Mouse (Mus musculus): ENCODE measurements around the gene Cacng5. TPM values are rescaled to one million over a fixed set of nuclear protein-coding genes. Genes with fewer than 3 reads are reported as not detected.

Cacng5 gene
- polyA plus RNA-seq, 1 experiment from 2014 or later = 0.07 TPM

- Histone ChIP-seq H3K4me3 (ENCODE audit: low read length) (no peak overlapping the region), H3K4me2 (ENCODE audit: low read depth, low read length) (no peak overlapping the region), H3K9me3 (replicated peaks; ENCODE audit: control insufficient read depth, low read length) (no peaks in the 10 kb centered on the region), H3K9ac (ENCODE audit: low read length) (no peak overlapping the region), H3K36me3 (ENCODE audit: control insufficient read depth, insufficient read depth) (no peaks in the 10 kb centered on the region), H3K4me1 (ENCODE audit: control insufficient read depth, insufficient read depth, low read length) (no peaks in the 10 kb centered on the region), H3K27me3 (ENCODE audit: control insufficient read depth, insufficient read depth, low read length) (no peaks in the 10 kb centered on the region), H3K27ac (ENCODE audit: low read length) (no peak overlapping the region)
- no peak for ATAC-seq (replicated peaks; ENCODE audit: extremely low read depth, insufficient read depth, low FRiP score)
- 43% methylated on average over 4 of the region's 4 CpGs for whole genome bisulfite sequencing
Observed at GRCm38 (mm10) chr11:107900470-107900869, 14.4 kb downstream of the Cacng5 start.

GRCm38 (mm10) chr11:107898698-107899097, 16.2 kb downstream of the Cacng5 start:
- no peak for ATAC-seq (replicated peaks; ENCODE audit: extremely low read depth, insufficient read depth, low FRiP score)
- Histone ChIP-seq H3K9ac (ENCODE audit: low read length) (no peak overlapping the region), H3K4me1 (ENCODE audit: control insufficient read depth, insufficient read depth, low read length) (no peaks in the 10 kb centered on the region), H3K4me3 (ENCODE audit: low read length) (no peak overlapping the region), H3K27me3 (ENCODE audit: control insufficient read depth, insufficient read depth, low read length) (no peaks in the 10 kb centered on the region), H3K9me3 (replicated peaks; ENCODE audit: control insufficient read depth, low read length) (no peaks in the 10 kb centered on the region), H3K27ac (ENCODE audit: low read length) (no peak overlapping the region), H3K4me2 (ENCODE audit: low read depth, low read length) (no peak overlapping the region), H3K36me3 (ENCODE audit: control insufficient read depth, insufficient read depth) (no peaks in the 10 kb centered on the region)
- WGBS = 35% methylated on average over 2 of the region's 2 CpGs

- Histone ChIP-seq H3K9ac (ENCODE audit: low read length) (no peak overlapping the region), H3K9me3 (replicated peaks; ENCODE audit: control insufficient read depth, low read length) (no peaks in the 10 kb centered on the region), H3K4me2 (ENCODE audit: low read depth, low read length) (no peak overlapping the region), H3K36me3 (ENCODE audit: control insufficient read depth, insufficient read depth) (no peaks in the 10 kb centered on the region), H3K4me3 (ENCODE audit: low read length) (no peak overlapping the region), H3K27ac (ENCODE audit: low read length) (no peak overlapping the region), H3K27me3 (ENCODE audit: control insufficient read depth, insufficient read depth, low read length) (no peaks in the 10 kb centered on the region), H3K4me1 (ENCODE audit: control insufficient read depth, insufficient read depth, low read length) (no peaks in the 10 kb centered on the region)
- WGBS = 49% methylated on average over 4 of the region's 4 CpGs
- no peak for ATAC-seq (replicated peaks; ENCODE audit: extremely low read depth, insufficient read depth, low FRiP score)
Observed at GRCm38 (mm10) chr11:107895635-107896034, 19.2 kb downstream of the Cacng5 start.

GRCm38 (mm10) chr11:107891377-107891776, 23.5 kb downstream of the Cacng5 start:
- WGBS = 78% methylated on average over 3 of the region's 3 CpGs
- Histone ChIP-seq H3K4me3 (ENCODE audit: low read length) (no peak overlapping the region), H3K27ac (ENCODE audit: low read length) (no peak overlapping the region), H3K27me3 (ENCODE audit: control insufficient read depth, insufficient read depth, low read length) (no peaks in the 10 kb centered on the region), H3K4me2 (ENCODE audit: low read depth, low read length) (no peak overlapping the region), H3K4me1 (ENCODE audit: control insufficient read depth, insufficient read depth, low read length) (no peaks in the 10 kb centered on the region), H3K9me3 (replicated peaks; ENCODE audit: control insufficient read depth, low read length) (no peaks in the 10 kb centered on the region), H3K36me3 (ENCODE audit: control insufficient read depth, insufficient read depth) (no peaks in the 10 kb centered on the region), H3K9ac (ENCODE audit: low read length) (no peak overlapping the region)
- ATAC-seq (replicated peaks; ENCODE audit: extremely low read depth, insufficient read depth, low FRiP score) = no peak

- Histone ChIP-seq H3K4me1 (ENCODE audit: control insufficient read depth, insufficient read depth, low read length) (no peaks in the 10 kb centered on the region), H3K36me3 (ENCODE audit: control insufficient read depth, insufficient read depth) (no peaks in the 10 kb centered on the region), H3K9ac (ENCODE audit: low read length) (no peak overlapping the region), H3K4me2 (ENCODE audit: low read depth, low read length) (no peak overlapping the region), H3K9me3 (replicated peaks; ENCODE audit: control insufficient read depth, low read length) (no peaks in the 10 kb centered on the region), H3K27me3 (ENCODE audit: control insufficient read depth, insufficient read depth, low read length) (no peaks in the 10 kb centered on the region), H3K4me3 (ENCODE audit: low read length) (no peak overlapping the region), H3K27ac (ENCODE audit: low read length) (no peak overlapping the region)
- WGBS = 83% methylated on average over 6 of the region's 6 CpGs
- no peak for ATAC-seq (replicated peaks; ENCODE audit: extremely low read depth, insufficient read depth, low FRiP score)
Observed at GRCm38 (mm10) chr11:107887342-107887741, 27.5 kb downstream of the Cacng5 start.

- Histone ChIP-seq H3K9ac (ENCODE audit: low read length) (no peak overlapping the region), H3K9me3 (replicated peaks; ENCODE audit: control insufficient read depth, low read length) (no peaks in the 10 kb centered on the region), H3K36me3 (ENCODE audit: control insufficient read depth, insufficient read depth) (no peaks in the 10 kb centered on the region), H3K27me3 (ENCODE audit: control insufficient read depth, insufficient read depth, low read length) (no peaks in the 10 kb centered on the region), H3K4me1 (ENCODE audit: control insufficient read depth, insufficient read depth, low read length) (no peaks in the 10 kb centered on the region), H3K4me2 (ENCODE audit: low read depth, low read length) (no peak overlapping the region), H3K27ac (ENCODE audit: low read length) (no peak overlapping the region), H3K4me3 (ENCODE audit: low read length) (no peak overlapping the region)
- no peak for ATAC-seq (replicated peaks; ENCODE audit: extremely low read depth, insufficient read depth, low FRiP score)
- WGBS = 66% methylated on average over 5 of the region's 5 CpGs
Observed at GRCm38 (mm10) chr11:107876840-107877239, 38.0 kb downstream of the Cacng5 start.

GRCm38 (mm10) chr11:107875861-107876494, 38.9 kb downstream of the Cacng5 start:
- Histone ChIP-seq H3K9ac (ENCODE audit: low read length) (no peak overlapping the region), H3K36me3 (ENCODE audit: control insufficient read depth, insufficient read depth) (no peaks in the 10 kb centered on the region), H3K27ac (ENCODE audit: low read length) (no peak overlapping the region), H3K4me1 (ENCODE audit: control insufficient read depth, insufficient read depth, low read length) (no peaks in the 10 kb centered on the region), H3K9me3 (replicated peaks; ENCODE audit: control insufficient read depth, low read length) (no peaks in the 10 kb centered on the region), H3K27me3 (ENCODE audit: control insufficient read depth, insufficient read depth, low read length) (no peaks in the 10 kb centered on the region), H3K4me2 (ENCODE audit: low read depth, low read length) (no peak overlapping the region), H3K4me3 (ENCODE audit: low read length) (no peak overlapping the region)
- 77% methylated on average over 18 of the region's 18 CpGs for WGBS
- ATAC-seq (replicated peaks; ENCODE audit: extremely low read depth, insufficient read depth, low FRiP score) = no peak

GRCm38 (mm10) chr11:107872743-107873142, 42.1 kb downstream of the Cacng5 start:
- H3K9ac ChIP-seq (ENCODE audit: low read length) = no peak overlapping the region
- H3K9me3 ChIP-seq (replicated peaks; ENCODE audit: control insufficient read depth, low read length) = no peaks in the 10 kb centered on the region
- H3K4me2 ChIP-seq (ENCODE audit: low read depth, low read length) = no peak overlapping the region
- ATAC-seq (replicated peaks; ENCODE audit: extremely low read depth, insufficient read depth, low FRiP score) = no peak
- no peak overlapping the region for H3K27ac ChIP-seq (ENCODE audit: low read length)
- no peaks in the 10 kb centered on the region for H3K36me3 ChIP-seq (ENCODE audit: control insufficient read depth, insufficient read depth)
- no peaks in the 10 kb centered on the region for H3K4me1 ChIP-seq (ENCODE audit: control insufficient read depth, insufficient read depth, low read length)
- WGBS = 66% methylated on average over 6 of the region's 6 CpGs
- no peak overlapping the region for H3K4me3 ChIP-seq (ENCODE audit: low read length)
- H3K27me3 ChIP-seq (ENCODE audit: control insufficient read depth, insufficient read depth, low read length) = no peaks in the 10 kb centered on the region

GRCm38 (mm10) chr11:107867509-107867908, 47.3 kb downstream of the Cacng5 start:
- WGBS = 75% methylated on average over 8 of the region's 8 CpGs
- no peak overlapping the region for H3K4me3 ChIP-seq (ENCODE audit: low read length)
- no peak overlapping the region for H3K4me2 ChIP-seq (ENCODE audit: low read depth, low read length)
- no peaks in the 10 kb centered on the region for H3K9me3 ChIP-seq (replicated peaks; ENCODE audit: control insufficient read depth, low read length)
- no peak overlapping the region for H3K27ac ChIP-seq (ENCODE audit: low read length)
- H3K36me3 ChIP-seq (ENCODE audit: control insufficient read depth, insufficient read depth) = no peaks in the 10 kb centered on the region
- no peak for ATAC-seq (replicated peaks; ENCODE audit: extremely low read depth, insufficient read depth, low FRiP score)
- no peak overlapping the region for H3K9ac ChIP-seq (ENCODE audit: low read length)
- no peaks in the 10 kb centered on the region for H3K27me3 ChIP-seq (ENCODE audit: control insufficient read depth, insufficient read depth, low read length)
- H3K4me1 ChIP-seq (ENCODE audit: control insufficient read depth, insufficient read depth, low read length) = no peaks in the 10 kb centered on the region
